Mouse (Mus musculus) cerebellum, postnatal 25 days (tissue): ENCODE data around the gene Mttp.

Source experiments
- DNase-seq, 2 experiments: peaks; one replicate each; pipeline ENCODE4 v3.0.0; 2021; ENCODE audit warnings: mixed read lengths in 2 of 2

Mttp gene

DNA sequence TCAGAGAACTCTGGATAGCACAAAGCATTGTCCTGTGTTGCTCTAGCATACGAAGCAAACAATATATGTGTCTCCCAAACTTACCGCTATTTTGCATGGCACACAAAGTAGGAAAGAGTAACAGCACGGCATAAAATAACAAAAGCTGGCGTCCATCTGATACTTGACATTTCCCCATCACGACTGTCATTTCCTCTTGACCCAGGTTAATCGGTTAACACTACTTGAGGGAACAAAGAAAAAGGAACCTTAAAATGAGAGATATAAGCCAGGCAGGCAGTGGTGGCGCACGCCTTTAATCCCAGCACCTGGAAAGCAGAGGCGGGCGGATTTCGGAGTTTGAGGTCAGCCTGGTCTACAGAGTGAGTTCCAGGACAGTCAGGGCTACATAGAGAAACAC, 10.9 kb downstream of the Mttp start:
- DNase-seq = no peak

DNA sequence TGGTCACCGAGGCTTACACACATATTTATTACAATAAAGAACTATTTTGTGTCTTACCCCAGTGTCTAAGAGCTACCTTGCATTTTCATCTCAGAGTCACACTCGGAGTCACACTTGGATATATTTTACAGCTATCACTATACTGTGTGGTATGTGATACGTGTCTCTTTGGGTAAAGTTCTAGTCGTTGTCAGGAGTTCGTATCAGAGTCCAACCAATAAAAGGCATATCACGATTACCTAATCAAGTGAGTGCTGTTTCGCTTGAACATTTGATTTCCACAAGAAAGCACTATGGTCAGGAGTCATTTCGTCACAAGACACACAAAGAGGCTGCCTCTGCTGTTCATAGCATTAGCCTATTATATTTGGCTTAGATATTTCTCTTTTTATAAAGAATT, 11.3 kb downstream of the Mttp start:
- DNase-seq = no peak

GRCm38 (mm10) chr3:138131168-138131567, 13.6 kb downstream of the Mttp start:
- no peak for DNase-seq

- no peak for DNase-seq
Observed at GRCm38 (mm10) chr3:138130692-138131091, 14.1 kb downstream of the Mttp start.

GRCm38 (mm10) chr3:138129110-138129509, 15.7 kb downstream of the Mttp start:
- no peak for DNase-seq

GRCm38 (mm10) chr3:138123842-138124241, 20.9 kb downstream of the Mttp start:
- no peak for DNase-seq

- DNase-seq = no peak
Observed at GRCm38 (mm10) chr3:138121461-138121860, 23.3 kb downstream of the Mttp start.

- no peak for DNase-seq
Observed at GRCm38 (mm10) chr3:138119444-138120105, 25.2 kb downstream of the Mttp start.

DNA sequence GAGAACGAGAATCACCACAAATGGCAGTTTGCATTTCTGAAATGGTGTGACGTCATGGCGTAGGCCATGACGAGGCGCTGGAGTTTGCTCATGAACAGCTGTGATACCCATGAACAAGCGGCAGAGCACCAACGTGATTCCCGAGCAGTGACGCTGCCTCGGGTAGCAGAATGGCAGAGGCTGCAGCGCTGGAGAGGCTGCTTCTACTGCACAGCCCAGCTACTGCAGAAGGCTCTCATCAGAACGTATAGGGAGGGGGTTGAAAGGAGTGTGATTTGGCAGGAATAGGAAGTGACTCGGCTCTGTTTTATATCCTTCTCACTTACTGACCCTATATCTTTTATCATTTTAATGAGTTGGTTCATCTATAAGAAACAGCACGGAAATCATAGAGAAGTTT, 25.9 kb downstream of the Mttp start:
- DNase-seq = no peak

DNA sequence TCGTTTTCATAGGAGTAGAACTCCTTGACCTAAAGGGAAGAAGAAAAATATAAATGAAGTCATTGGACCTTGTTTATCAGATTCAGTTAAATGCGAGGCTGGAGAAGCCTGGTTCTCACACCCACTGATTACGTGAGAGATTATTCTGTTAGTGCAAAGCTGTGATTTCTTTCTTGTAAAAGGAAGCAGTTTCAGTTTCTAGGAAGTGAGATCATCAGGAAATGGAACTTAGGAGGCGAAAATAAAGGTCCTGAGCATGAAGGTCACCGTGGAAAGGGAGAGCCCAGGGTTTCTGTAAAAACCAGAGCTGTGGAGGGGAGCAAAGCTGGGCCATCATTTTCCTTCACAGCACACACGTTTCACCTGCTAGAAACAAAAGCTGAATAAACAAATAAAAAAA, 26.4 kb downstream of the Mttp start:
- no peak for DNase-seq

DNA sequence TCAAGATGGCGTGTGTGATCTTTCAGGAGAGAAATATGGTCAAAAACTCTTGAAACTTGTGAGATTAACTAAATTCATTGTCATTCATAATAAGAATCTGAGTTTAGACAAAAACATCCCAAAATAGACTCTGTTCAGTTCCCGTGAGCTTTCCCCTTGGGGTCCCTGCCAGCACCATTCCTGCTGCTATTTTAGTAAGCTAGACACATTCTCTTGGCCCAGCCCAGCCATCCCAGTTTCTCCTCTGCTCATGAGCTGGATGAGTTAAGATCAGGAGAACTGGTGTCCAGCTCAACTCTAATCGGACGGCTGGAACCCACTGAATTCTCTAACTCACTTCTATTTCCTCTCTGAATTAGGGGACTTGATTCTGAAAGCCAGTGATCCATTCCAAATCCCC, 27.9 kb downstream of the Mttp start:
- DNase-seq = no peak

GRCm38 (mm10) chr3:138114106-138114505, 30.7 kb downstream of the Mttp start:
- DNase-seq = no peak

- DNase-seq = no peak
Observed at GRCm38 (mm10) chr3:138110910-138111782, 33.6 kb downstream of the Mttp start.

DNA sequence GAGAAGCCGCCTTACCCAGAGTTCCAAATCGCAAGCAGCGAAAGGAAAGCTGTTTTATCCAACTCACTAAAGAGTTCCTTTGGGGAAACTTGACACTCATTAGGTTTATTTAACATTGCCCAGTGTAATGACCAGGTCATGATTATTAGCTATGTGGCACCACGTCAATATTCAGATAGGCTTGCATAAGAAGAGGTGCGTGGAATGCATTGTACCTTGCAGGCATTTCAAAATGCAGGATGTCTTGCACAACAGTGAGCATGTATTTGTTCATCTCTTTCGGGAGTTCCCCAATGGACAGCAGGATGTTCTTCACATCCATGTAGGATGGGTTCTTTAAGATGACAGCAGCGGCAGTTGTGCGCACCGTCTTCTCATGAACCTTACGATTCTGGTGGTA, 37.9 kb downstream of the Mttp start:
- no peak for DNase-seq

DNA sequence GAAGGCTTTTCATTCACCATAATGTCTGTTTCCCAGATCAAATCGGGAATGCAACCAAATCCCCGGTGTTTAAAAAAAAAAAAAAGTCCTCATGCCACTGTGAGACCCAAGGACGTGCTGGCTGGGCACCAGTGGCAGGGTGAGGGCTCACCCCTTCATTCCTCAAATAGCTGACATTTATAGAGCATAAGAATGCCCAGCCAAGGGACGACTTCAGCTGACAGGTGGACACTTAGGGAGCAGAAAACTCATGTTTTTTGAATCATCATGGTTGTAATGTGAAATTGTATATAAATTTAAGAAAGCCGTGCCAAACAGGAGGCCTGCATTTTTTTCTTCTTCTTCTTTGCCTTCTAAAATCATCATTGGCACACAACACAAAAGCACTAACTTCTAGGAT, 39.7 kb downstream of the Mttp start:
- DNase-seq = no peak

GRCm38 (mm10) chr3:138103690-138104089, 41.1 kb downstream of the Mttp start:
- DNase-seq = no peak

GRCm38 (mm10) chr3:138101936-138102335, 42.8 kb downstream of the Mttp start:
- no peak for DNase-seq

DNA sequence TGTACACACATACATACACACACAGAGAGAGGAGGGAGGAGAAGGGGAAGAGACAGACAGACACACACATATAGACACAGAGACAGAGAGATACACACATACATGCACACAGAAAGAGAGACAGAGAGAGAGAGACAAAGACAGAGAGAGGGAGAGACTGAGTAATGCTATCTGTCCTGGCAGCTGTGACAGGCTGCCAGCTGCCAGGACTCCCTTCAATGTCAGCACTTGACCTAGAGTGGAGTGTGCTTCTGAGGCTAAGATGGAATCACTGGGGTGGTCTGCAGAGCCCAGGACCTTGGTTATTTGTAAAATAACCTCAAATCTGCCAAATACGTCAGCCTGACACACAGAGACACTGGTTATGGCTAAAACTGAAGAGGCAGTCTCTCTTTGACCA, 47.0 kb downstream of the Mttp start:
- no peak for DNase-seq

GRCm38 (mm10) chr3:138096263-138097028, 48.3 kb downstream of the Mttp start:
- DNase-seq = no peak

DNA sequence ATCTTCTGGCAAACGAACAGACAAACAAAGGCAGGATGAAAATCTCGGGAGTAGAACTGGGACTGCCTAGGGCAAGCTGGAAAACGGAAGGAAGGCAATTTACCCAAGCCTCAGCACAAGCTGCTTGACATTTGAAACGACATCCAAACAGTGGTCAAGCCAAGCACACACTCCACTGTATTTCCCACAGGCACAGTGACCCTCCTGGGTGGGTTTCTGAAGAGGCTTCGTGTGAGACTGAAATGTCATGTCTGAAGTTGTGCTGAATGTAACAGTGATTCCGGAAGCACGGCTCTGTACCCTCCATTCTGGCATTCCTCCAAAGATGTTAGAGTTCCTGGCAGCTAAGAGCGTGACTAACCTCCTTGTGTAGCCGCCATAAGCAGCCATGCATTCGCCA, 49.0 kb downstream of the Mttp start:
- peak; percentile 19 to 37 for DNase-seq

DNA sequence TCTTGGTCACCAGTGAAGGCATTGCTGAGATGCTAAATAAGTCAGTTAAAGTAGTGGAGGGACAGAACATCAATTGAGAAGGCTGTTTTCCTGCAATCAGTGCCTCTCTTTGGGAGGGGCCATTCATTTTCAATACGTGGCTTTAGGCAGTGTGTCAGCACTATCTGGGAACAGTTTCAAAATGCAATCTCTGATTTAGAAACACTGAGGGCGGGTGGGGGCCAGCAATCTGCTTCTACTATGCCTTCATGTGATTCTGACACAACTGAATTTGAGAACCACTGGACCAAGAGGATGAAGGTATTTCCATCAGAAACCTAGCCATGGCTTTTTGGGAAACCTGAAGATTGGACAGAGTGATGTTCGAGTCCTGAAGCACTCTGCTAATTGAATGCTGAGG, 49.5 kb downstream of the Mttp start:
- DNase-seq = no peak

DNA sequence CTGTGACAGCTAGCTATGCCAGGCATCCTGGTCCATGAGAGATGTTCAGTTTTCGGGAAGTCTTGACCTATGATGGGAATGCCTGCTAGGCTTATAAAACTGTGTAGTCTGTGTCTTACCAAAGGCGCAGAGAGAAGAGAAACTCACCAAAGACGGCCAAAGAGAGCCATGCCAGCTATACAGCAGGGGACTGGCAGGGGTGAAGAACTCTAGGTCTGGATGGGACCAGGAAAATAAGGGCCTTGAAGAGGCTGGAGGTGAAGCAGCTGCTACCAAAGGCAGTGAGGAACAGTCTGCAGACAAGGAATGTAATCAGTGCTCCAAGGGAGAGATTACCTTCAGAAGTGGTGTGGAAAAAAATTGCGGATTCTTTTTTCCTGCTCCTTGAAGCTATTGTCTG, 60.9 kb downstream of the Mttp start:
- peak in 1 of 2 experiments; percentile 26 for DNase-seq

GRCm38 (mm10) chr3:138083073-138083637, 61.6 kb downstream of the Mttp start:
- DNase-seq = peak; percentile 48 to 55
